Mouse (Mus musculus) limb, embryonic 11.5 days (tissue): Measurements from ENCODE around the gene Preb. TPM values are rescaled to one million over a fixed set of nuclear protein-coding genes. Genes with fewer than 3 reads are reported as not detected.

Source experiments
- ATAC-seq: fragments of 200-750 bp; cut with Nextera tagmentation; 2 replicates; pipeline ENCODE4 v1.8.0; 2017; ENCODE audit warnings: low read depth; ENCODE audit not compliant: insufficient number of reproducible peaks, low FRiP score, low TSS enrichment
- DNase-seq: peaks from one replicate; pipeline ENCODE4 v3.0.0-alpha.2; 2015; ENCODE audit warnings: low spot score
- H3K27ac ChIP-seq: fragments of 300-500 bp; sonication (generic); replicated peaks from 2 replicates; pipeline ENCODE4 v1.5.1; 2014; ENCODE audit warnings: low read depth, mild to moderate bottlenecking, low read length
- H3K27me3 ChIP-seq: fragments of 300-500 bp; sonication (generic); 2 replicates; pipeline ENCODE4 v1.6.1; 2014; ENCODE audit warnings: mild to moderate bottlenecking, low read length, mixed read lengths; ENCODE audit not compliant: control insufficient read depth, insufficient read depth
- H3K36me3 ChIP-seq: fragments of 300-500 bp; sonication (generic); 2 replicates; pipeline ENCODE4 v1.6.1; 2014; ENCODE audit warnings: mild to moderate bottlenecking, low read length, moderate library complexity, mixed read lengths; ENCODE audit not compliant: control insufficient read depth, insufficient read depth
- H3K4me1 ChIP-seq: fragments of 300-500 bp; sonication (generic); 2 replicates; pipeline ENCODE4 v1.6.1; 2014; ENCODE audit warnings: low read length, mixed read lengths; ENCODE audit not compliant: control insufficient read depth, insufficient read depth
- H3K4me2 ChIP-seq: fragments of 300-500 bp; sonication (generic); 2 replicates; pipeline ENCODE4 v1.6.1; 2014; ENCODE audit warnings: low read depth, mild to moderate bottlenecking, moderate library complexity; ENCODE audit not compliant: severe bottlenecking
- H3K4me3 ChIP-seq: fragments of 300-500 bp; sonication (generic); 2 replicates; pipeline ENCODE4 v1.5.1; 2014; ENCODE audit warnings: low read depth, low read length
- H3K9ac ChIP-seq: fragments of 300-500 bp; sonication (generic); 2 replicates; pipeline ENCODE4 v1.6.1; 2014; ENCODE audit warnings: mild to moderate bottlenecking, low read length
- H3K9me3 ChIP-seq: fragments of 300-500 bp; sonication (generic); 2 replicates; pipeline ENCODE4 v1.6.1; 2016; ENCODE audit warnings: low read length; ENCODE audit not compliant: control insufficient read depth
- WGBS: fragments of 180-500 bp; shearing (Covaris S2); extraction: QIAGEN DNeasy Blood & Tissue Kit; methylation state at CpG from one replicate; pipeline ENCODE4 v1.1.7; 2014; 5-methylcytosine and 5-hydroxymethylcytosine counted together
- polyA plus RNA-seq: library from polyadenylated mRNA; unstranded; fragments of >200 nt; fragmentation: Nextera tagmentation; extraction: Ambion mirVana; gene quantifications from 2 replicates; pipeline ENCODE4 v1.2.1, GENCODE M21; 2014

Preb gene
- polyA plus RNA-seq, 1 experiment from 2014 or later = 96.5 TPM

GRCm38 (mm10) chr5:30961545-30962505 is 1.7 kb upstream of the Preb start:
- ATAC-seq (no peak), DNase-seq (no peak)
- 76% methylated on average over 10 of the region's 10 CpGs for WGBS
- H3K27ac ChIP-seq = no peak overlapping the region
- H3K4me3 ChIP-seq = no peak overlapping the region
- no peak overlapping the region for H3K4me2 ChIP-seq
- no peaks in the 10 kb centered on the region for H3K27me3 ChIP-seq
- H3K9ac ChIP-seq = no peak overlapping the region
- H3K4me1 ChIP-seq = peaks cover 13% of the 10 kb centered on the region
- H3K36me3 ChIP-seq = peaks cover 10% of the 10 kb centered on the region
- H3K9me3 ChIP-seq = no peaks in the 10 kb centered on the region

GRCm38 (mm10) chr5:30960814-30961213 is 653 bp upstream of the Preb start:
- H3K27ac ChIP-seq = no peak overlapping the region

GRCm38 (mm10) chr5:30959198-30959854 is 835 bp downstream of the Preb start:
- Histone ChIP-seq H3K36me3 (peaks cover 21% of the 10 kb centered on the region), H3K4me2 (peak overlapping the region; percentile 90), H3K9ac (peak overlapping the region; percentile 86), H3K4me1 (peaks cover 13% of the 10 kb centered on the region), H3K4me3 (peak overlapping the region; percentile 88), H3K27me3 (no peaks in the 10 kb centered on the region), H3K27ac (peak overlapping the region; percentile 73), H3K9me3 (no peaks in the 10 kb centered on the region)
- peak; percentile 55; the same call in 1 of the 2 replicates for ATAC-seq
- DNase-seq = no peak
- 41% methylated on average over 19 of the region's 19 CpGs for WGBS

More at GRCm38 (mm10) chr5:30960814-30961213, 653 bp upstream of the Preb start:
- H3K4me1 ChIP-seq = peaks cover 13% of the 10 kb centered on the region
- H3K36me3 ChIP-seq = peaks cover 10% of the 10 kb centered on the region
- no peaks in the 10 kb centered on the region for H3K9me3 ChIP-seq
- no peak overlapping the region for H3K9ac ChIP-seq
- WGBS = 94% methylated on average over 2 of the region's 2 CpGs
- no peak for ATAC-seq
- no peak for DNase-seq
- H3K4me2 ChIP-seq = no peak overlapping the region; the same call in 1 of the 2 replicates
- no peak overlapping the region for H3K4me3 ChIP-seq
- H3K27me3 ChIP-seq = no peaks in the 10 kb centered on the region

GRCm38 (mm10) chr5:30957891-30958290 is 2.3 kb downstream of the Preb start:
- H3K27me3 ChIP-seq = no peaks in the 10 kb centered on the region
- WGBS = 95% methylated on average over 6 of the region's 6 CpGs
- no peaks in the 10 kb centered on the region for H3K9me3 ChIP-seq
- no peak overlapping the region for H3K4me2 ChIP-seq
- no peak for DNase-seq
- no peak for ATAC-seq
- H3K36me3 ChIP-seq = peaks cover 25% of the 10 kb centered on the region
- no peak overlapping the region for H3K4me3 ChIP-seq
- H3K4me1 ChIP-seq = peaks cover 13% of the 10 kb centered on the region
- H3K9ac ChIP-seq = peak overlapping the region; percentile 17; the same call in 1 of the 2 replicates
- H3K27ac ChIP-seq = no peak overlapping the region

- H3K36me3 ChIP-seq = peaks cover 25% of the 10 kb centered on the region
- no peak for DNase-seq
- ATAC-seq = no peak
- peaks cover 13% of the 10 kb centered on the region for H3K4me1 ChIP-seq
- WGBS = 95% methylated on average over 6 of the region's 6 CpGs
- no peak overlapping the region for H3K27ac ChIP-seq
- H3K4me3 ChIP-seq = no peak overlapping the region
- H3K4me2 ChIP-seq = no peak overlapping the region
- no peaks in the 10 kb centered on the region for H3K9me3 ChIP-seq
- H3K9ac ChIP-seq = no peak overlapping the region
- no peaks in the 10 kb centered on the region for H3K27me3 ChIP-seq
Measured at GRCm38 (mm10) chr5:30955751-30956150, 4.4 kb downstream of the Preb start.

- WGBS = 95% methylated on average over 9 of the region's 9 CpGs
- Histone ChIP-seq H3K4me2 (no peak overlapping the region), H3K4me3 (no peak overlapping the region), H3K27ac (no peak overlapping the region), H3K36me3 (peaks cover 25% of the 10 kb centered on the region), H3K4me1 (peaks cover 13% of the 10 kb centered on the region), H3K27me3 (no peaks in the 10 kb centered on the region), H3K9me3 (no peaks in the 10 kb centered on the region), H3K9ac (no peak overlapping the region)
- DNase-seq = no peak
- ATAC-seq = no peak
Measured at GRCm38 (mm10) chr5:30954556-30954955, 5.6 kb downstream of the Preb start.

GRCm38 (mm10) chr5:30954065-30954464 is 6.1 kb downstream of the Preb start:
- no peaks in the 10 kb centered on the region for H3K9me3 ChIP-seq
- no peak overlapping the region for H3K4me3 ChIP-seq
- H3K27ac ChIP-seq = no peak overlapping the region
- WGBS = 97% methylated on average over 6 of the region's 6 CpGs
- H3K36me3 ChIP-seq = peaks cover 25% of the 10 kb centered on the region
- ATAC-seq (no peak), DNase-seq (no peak)
- H3K9ac ChIP-seq = no peak overlapping the region
- H3K4me1 ChIP-seq = peaks cover 9% of the 10 kb centered on the region
- H3K27me3 ChIP-seq = no peaks in the 10 kb centered on the region
- no peak overlapping the region for H3K4me2 ChIP-seq

GRCm38 (mm10) chr5:30952551-30952950 is 7.6 kb downstream of the Preb start:
- Histone ChIP-seq H3K27me3 (no peaks in the 10 kb centered on the region), H3K4me3 (no peak overlapping the region), H3K36me3 (peaks cover 17% of the 10 kb centered on the region), H3K27ac (no peak overlapping the region), H3K4me1 (no peaks in the 10 kb centered on the region), H3K9me3 (no peaks in the 10 kb centered on the region), H3K9ac (no peak overlapping the region), H3K4me2 (no peak overlapping the region)
- ATAC-seq = no peak
- WGBS = 88% methylated on average over 5 of the region's 5 CpGs
- DNase-seq = no peak
